Mouse (Mus musculus) 3134 (cell line): ENCODE measurements around the gene Smco4.
"Not testable (repeated sequence)": the region's sequence is repeated elsewhere in the genome, so short reads cannot be mapped to it uniquely, and the experiment has no call there.

ENCODE experiments used
- DNase-seq: peaks from one replicate; pipeline ENCODE4 v3.0.0-alpha.2; 2011; ENCODE audit warnings: low spot score; ENCODE audit not compliant: insufficient read length; ENCODE audit errors: extremely low read depth

Smco4 gene

GRCm38 (mm10) chr9:15493235-15493924 is at the start of gene Smco4:
Gene Smco4, plus strand, starts transcription at chr9:15493432.
- peak; percentile 78 for DNase-seq

DNA sequence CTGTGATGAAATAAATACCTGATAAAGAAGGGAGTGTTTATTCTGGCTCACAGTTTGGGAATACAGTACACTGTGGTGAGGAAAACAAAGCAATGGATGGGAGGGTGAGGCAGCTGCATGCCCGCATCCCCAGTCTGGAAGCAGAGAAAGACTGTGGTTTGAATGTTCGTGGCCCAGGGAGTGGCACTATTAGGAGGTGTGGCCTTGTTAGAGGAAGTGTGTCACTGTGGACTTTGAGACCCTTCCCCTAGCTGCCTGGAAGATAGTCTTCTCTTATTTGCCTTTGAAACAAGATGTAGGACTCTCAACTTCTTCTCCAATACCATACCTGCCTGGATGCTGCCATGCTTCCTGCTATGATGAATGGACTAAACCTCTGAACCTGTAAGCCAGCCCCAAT is 45.8 kb upstream of the Smco4 start:
- no peak for DNase-seq

- DNase-seq = no peak
Observed at GRCm38 (mm10) chr9:15450921-15451320, 42.3 kb upstream of the Smco4 start.

DNA sequence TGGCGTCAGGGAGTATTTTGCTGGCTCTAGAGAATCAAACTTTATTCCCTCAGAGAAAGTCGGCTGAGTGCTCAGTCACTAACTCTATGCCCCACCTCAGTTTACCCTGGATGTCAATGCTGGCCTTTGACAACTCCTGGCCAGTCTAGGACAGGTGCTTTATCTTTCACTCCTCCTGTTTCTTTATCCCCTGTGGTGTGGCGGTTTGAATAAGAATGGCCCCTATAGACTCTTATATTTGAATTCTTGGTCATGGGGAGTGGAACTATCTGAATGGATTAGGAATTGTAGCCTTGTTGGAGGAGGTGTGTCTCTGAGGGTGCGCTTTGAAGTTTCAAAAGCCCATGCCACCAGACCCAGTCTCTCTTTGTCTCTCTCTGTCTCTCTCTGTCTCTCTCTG is 21.0 kb upstream of the Smco4 start:
- no peak for DNase-seq

GRCm38 (mm10) chr9:15473206-15473605 is 20.0 kb upstream of the Smco4 start:
- DNase-seq = no peak

DNA sequence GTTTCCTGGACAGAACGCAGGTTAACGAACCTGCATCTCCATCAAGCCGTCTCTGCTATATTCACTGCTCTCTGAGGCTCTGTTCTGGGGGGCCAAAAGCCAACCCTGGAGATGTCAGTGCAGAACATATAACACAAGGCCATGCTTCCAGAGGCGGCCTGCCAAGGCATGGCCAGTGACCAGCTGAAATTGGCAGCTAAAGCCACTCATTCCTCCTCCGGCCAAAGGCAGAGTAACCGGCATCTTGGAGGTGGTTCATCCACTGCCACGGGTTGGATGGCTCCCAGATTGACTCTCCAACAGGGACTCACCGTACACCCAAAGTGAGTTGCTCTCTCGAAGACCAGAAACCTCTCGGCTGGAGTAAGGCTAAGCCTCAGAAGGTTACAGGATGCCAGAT is 15.7 kb upstream of the Smco4 start:
- DNase-seq = no peak

GRCm38 (mm10) chr9:15487682-15488424 is 5.4 kb upstream of the Smco4 start:
- DNase-seq = no peak

GRCm38 (mm10) chr9:15489293-15489692 is 3.9 kb upstream of the Smco4 start:
- no peak for DNase-seq

DNA sequence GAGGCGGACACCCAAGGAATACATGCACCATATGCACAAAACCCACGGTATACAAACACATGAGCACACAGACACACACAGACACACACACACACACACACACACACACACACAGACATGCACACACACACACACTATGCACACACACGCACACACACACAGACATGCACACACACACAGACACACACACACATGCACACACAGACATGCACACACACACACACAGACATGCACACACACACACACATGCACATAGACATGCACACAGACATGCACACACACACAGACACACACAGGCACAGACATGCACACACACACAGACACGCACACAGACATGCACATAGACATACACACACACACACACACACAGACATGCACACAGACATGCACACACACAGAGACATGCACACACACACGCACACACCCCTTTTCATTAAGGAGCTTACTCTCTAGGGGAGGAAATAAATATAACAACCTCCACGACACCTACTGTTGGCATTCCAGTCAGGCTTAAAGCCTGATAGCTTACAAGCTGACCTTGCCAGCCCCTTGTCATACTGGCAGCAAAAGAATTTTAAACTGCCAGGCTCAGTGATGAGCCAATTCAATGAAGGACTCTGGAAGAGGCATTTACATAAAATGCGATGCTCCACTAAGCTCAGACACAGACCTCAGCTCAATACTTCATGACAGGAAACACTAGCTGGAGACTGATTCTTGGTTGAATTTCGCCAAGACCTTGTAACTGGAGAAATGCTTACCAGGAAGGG is 2.7 kb upstream of the Smco4 start:
- no peak for DNase-seq

GRCm38 (mm10) chr9:15491686-15492085 is 1.5 kb upstream of the Smco4 start:
- no peak for DNase-seq

DNA sequence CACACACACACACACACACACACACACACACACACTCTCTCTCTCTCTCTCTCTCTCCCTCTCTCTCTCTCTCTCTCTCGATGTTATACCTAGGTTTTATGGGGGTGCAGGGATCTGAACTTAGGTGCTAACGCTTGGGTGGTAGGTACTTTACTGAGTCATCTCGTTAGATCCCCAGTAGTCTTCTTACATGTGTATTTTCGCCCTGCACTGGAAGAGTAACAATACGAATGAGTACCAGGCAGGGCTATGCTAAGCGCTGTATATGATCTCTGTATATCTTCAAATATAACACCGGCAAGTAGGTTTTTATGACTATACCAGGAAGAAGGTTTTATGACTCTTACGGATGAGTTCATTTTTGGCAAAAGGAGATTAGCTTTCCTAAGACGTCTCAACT is 831 bp upstream of the Smco4 start:
- no peak for DNase-seq

GRCm38 (mm10) chr9:15493925-15494558 is 810 bp downstream of the Smco4 start:
- DNase-seq = peak; percentile 73

DNA sequence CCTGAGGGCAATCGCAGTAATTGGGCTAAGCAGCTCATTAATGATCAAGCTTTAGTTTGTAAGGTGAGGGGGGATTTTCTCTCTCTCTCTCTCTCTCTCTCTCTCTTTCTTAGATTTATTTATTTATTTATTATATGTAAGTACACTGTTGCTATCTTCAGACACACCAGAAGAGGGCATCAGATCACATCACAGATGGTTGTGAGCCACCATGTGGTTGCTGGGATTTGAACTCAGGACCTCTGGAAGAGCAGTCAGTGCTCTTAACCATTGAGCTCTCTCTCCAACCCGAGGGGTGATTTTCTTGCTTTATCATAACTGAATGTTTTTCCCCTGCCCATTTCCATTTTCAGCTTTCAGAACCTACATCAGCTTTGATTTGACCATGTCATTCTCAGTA is 2.0 kb downstream of the Smco4 start:
- DNase-seq = not testable (repeated sequence)

DNA sequence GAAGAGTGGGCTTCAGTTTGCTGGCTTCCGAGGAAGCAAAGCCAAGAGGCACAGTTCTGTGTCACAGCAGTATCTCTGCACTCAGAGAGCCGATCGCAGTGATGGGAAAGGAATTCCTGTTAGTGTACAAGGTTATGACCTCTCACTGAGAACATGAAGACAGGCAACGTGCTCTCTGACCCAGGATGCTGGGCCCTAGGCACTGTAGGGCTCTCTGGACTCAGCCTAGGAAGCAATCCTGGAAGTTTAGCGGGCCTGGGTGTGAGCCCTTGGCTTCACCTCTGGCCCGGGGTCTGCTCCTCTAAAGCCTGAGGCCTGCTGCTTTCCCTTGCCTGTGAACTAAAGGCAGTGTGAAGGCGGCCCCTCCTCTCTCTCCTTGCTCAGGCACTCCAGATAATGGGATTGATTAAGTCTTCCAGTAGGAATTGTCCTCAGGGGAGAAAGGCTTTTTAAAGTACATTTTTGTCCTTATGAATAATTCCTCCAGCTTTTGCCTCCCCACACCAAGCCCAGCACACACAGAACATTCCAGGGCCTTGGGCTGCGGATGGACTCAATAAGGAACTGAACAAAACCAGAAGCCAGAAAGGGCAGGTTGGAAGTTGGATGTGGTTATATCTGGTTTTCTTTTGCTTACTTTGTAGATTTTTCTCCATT is 2.8 kb downstream of the Smco4 start:
- no peak for DNase-seq

- DNase-seq = no peak
Observed at GRCm38 (mm10) chr9:15500025-15500424, 6.8 kb downstream of the Smco4 start.

GRCm38 (mm10) chr9:15501319-15502256 is 8.4 kb downstream of the Smco4 start:
- DNase-seq = no peak

DNA sequence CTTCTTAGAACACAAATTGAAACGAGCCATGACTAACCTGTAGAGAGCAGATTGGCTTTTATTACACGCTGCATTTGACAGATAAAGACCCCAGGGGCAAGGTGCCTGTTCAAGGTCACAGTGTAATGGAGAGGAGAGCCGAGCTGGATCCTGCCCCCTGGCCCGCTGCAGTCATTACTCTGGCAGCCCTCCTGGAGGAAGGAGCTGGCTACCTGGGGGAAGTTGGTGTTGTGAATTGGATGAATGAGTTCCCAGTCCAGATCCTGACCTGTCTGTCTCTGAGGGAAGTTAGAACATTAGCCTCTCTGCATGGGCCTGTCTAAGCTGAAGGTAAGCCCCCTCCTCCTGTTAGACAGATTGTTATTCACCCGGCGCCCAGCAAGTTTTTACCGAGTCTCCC is 9.2 kb downstream of the Smco4 start:
- DNase-seq = no peak

DNA sequence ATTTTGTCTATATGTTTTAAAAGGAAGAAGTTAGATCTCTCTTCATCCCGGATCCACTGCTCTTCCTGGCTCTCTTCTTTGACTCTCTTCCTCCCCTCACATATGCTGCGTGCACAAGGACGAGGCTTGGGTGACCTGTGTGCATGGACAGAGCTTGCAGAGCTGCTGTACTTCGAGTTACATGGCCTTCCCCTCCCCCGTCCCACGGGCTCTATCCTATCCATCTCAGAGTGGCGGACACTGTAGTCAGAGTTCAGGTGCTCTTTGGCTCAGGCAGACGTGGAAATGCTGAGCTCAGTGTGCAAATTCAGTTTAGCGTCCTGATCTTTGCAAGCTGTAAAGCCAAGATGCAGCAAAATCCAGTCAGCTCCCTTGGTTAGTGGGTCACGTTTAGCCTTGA is 10.1 kb downstream of the Smco4 start:
- DNase-seq = no peak

DNA sequence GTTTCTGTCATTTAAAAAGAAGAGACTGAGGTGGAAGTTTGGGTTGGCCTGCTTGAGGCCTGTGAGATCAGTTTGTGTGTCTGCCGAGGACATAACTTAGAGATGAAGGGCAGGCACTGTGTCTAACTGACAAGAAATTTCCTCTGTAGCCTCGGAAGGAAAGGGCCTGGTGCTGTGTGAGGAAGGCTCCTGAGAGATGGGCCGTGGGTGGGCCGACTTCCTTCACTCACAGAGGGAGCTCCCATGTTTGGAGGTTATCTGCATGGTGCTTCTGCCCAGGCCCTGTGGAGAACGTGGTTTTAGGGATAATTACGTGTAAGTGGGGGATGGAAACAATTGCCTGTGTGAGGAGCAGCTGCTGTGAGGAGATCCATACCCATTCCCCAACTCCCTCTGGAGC is 10.6 kb downstream of the Smco4 start:
- DNase-seq = no peak

- no peak for DNase-seq
Observed at GRCm38 (mm10) chr9:15505288-15505687, 12.1 kb downstream of the Smco4 start.
